Mouse (Mus musculus) heart, postnatal 0 days (tissue): ENCODE measurements around the gene Epn1.

Source experiments
- CTCF ChIP-seq: IDR thresholded peaks from 2 replicates; pipeline ENCODE4 v1.5.1; 2016; ENCODE audit warnings: antibody characterized with exemption, control low read depth, low read depth
- EP300 ChIP-seq: IDR thresholded peaks from 2 replicates; pipeline ENCODE4 v1.6.1; 2016; ENCODE audit warnings: antibody characterized with exemption, low read depth

DNA sequence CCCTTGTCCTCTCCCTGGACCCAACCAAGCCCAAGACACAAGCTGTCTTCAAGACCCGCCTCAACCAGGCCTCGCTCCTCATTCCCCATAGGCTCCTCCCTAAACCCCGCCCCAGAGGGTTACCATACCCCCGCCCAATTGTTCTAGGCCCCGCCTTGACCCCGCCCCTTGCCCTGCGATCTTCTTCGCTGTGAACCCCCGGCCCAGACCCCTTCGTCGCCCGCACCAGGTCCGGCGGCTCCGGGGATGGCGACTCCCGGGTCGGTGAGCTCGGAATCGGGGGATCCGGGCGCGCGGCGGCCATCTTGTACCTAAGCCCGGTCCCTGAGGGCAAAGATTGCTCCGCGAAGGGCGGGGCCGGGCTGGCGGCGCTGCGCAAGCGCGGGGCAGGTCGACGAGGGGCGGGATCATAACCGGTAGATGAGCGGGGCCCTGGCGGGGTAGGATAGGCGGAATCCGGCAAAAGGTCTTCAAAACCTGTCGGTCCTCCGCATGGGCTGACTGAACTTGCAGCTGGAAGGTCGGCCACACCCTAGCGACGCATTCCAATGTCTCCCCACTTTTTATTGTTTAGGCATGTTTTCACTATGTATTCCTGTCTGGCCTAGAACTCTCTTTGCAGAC, 41.8 kb upstream of the Epn1 start, which contains the start of gene Zfp784:
- TF ChIP-seq CTCF (no peak), EP300 (peak; percentile 30; the same call in 1 of the 2 replicates)
